Mouse (Mus musculus): ENCODE measurements around the gene Col13a1. TPM values are rescaled to one million over a fixed set of nuclear protein-coding genes. Genes with fewer than 3 reads are reported as not detected.

Col13a1 gene
- polyA plus RNA-seq, 1 experiment from 2014 or later, result 11.4 TPM

DNA sequence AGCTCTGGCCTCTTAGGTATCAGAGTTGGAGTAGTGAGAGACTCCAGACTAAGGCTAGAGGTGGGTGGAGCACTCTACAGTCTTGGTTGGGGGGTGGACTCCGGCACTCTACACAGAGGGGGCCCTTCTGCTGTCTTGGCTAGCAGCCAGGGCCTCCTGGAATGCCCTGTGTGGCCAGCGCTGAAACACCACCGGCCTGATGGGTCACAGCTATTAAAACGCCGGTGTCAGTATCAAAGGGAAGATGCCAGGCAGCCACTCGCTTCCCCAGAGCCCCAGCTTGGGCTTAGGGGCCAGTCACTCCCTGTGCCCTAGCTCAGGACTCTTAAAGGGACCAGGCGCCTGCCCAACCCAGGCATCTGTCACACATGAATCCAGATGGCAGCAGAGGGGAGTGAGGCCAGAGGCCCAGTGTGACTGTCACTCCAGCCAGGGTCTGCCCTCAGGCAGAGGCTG lies 13.5 kb downstream of the Col13a1 start:
- H3K4me1 ChIP-seq, result peaks cover 16% of the 10 kb centered on the region
- no peak overlapping the region for H3K4me3 ChIP-seq
- WGBS, result 12% methylated on average over 7 of the region's 7 CpGs
- no peak for ATAC-seq (ENCODE audit: insufficient number of reproducible peaks, insufficient read depth, low FRiP score, low TSS enrichment, low read depth)
- H3K4me2 ChIP-seq, result no peak overlapping the region
- H3K9ac ChIP-seq, result 0 out of 2 replicates have a peak overlapping the region, but pooled peaks have one; percentile 28
- no peaks in the 10 kb centered on the region for H3K36me3 ChIP-seq
- no peaks in the 10 kb centered on the region for H3K27me3 ChIP-seq
- no peak overlapping the region for H3K27ac ChIP-seq
- no peaks in the 10 kb centered on the region for H3K9me3 ChIP-seq

DNA sequence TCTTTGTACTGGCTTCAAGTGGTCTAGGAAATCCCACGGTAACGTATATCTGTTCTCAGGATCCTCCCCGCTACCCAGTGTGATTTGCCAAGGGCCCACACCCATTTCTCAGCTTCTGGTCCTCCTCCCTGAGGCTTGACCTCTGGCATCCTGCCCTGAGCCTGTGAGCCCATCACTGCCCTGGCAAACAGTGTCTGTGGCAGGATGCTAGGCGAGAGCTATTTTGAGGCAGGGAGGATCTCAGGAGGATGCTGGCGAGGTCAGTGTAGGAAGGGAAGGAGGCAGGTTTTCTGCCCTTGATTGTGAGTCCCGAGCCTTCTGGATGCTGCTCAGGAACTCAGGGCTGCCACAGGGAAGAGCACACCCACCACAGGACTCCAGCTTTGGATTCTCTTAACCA lies 22.2 kb downstream of the Col13a1 start:
- Histone ChIP-seq H3K4me2 (no peak overlapping the region), H3K4me1 (no peaks in the 10 kb centered on the region), H3K4me3 (no peak overlapping the region), H3K36me3 (no peaks in the 10 kb centered on the region), H3K9me3 (no peaks in the 10 kb centered on the region), H3K9ac (no peak overlapping the region), H3K27me3 (no peaks in the 10 kb centered on the region), H3K27ac (no peak overlapping the region)
- no peak for ATAC-seq (ENCODE audit: insufficient number of reproducible peaks, insufficient read depth, low FRiP score, low TSS enrichment, low read depth)
- WGBS, result 74% methylated on average over 6 of the region's 6 CpGs

GRCm38 (mm10) chr10:61953916-61954315 lies 25.0 kb downstream of the Col13a1 start:
- no peak overlapping the region for H3K27ac ChIP-seq
- H3K4me2 ChIP-seq, result no peak overlapping the region
- H3K9ac ChIP-seq, result no peak overlapping the region
- no peaks in the 10 kb centered on the region for H3K4me1 ChIP-seq
- ATAC-seq (ENCODE audit: insufficient number of reproducible peaks, insufficient read depth, low FRiP score, low TSS enrichment, low read depth), result no peak
- no peak overlapping the region for H3K4me3 ChIP-seq
- H3K27me3 ChIP-seq, result no peaks in the 10 kb centered on the region
- 72% methylated on average over 5 of the region's 5 CpGs for WGBS
- no peaks in the 10 kb centered on the region for H3K36me3 ChIP-seq
- H3K9me3 ChIP-seq, result no peaks in the 10 kb centered on the region

DNA sequence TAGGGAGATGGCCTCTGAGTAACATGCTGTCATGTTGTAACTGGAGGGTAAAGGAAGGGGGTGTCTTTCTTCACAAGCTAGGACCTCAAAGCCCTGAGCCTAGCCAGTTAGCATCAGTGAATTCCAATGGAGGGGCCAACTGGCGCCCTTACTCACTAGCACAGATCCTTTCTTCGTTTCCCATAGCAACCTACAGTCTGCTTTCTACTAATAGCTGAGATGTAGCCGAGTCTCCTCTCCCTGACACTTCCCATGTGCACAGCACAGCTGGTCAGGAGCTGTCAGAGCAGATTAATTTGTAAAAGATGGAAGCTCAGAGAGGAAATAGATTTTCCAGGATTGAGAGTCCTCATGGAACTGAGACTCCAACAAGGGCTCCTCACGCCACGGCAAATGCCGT lies 29.4 kb downstream of the Col13a1 start:
- Histone ChIP-seq H3K27me3 (no peaks in the 10 kb centered on the region), H3K9ac (no peak overlapping the region), H3K4me3 (no peak overlapping the region), H3K9me3 (no peaks in the 10 kb centered on the region), H3K4me1 (no peaks in the 10 kb centered on the region), H3K27ac (no peak overlapping the region), H3K36me3 (no peaks in the 10 kb centered on the region), H3K4me2 (no peak overlapping the region)
- WGBS, result 68% methylated on average over 6 of the region's 6 CpGs
- no peak for ATAC-seq (ENCODE audit: insufficient number of reproducible peaks, insufficient read depth, low FRiP score, low TSS enrichment, low read depth)

GRCm38 (mm10) chr10:61944386-61944785 lies 34.5 kb downstream of the Col13a1 start:
- H3K27ac ChIP-seq, result no peak overlapping the region
- H3K27me3 ChIP-seq, result no peaks in the 10 kb centered on the region
- H3K4me2 ChIP-seq, result no peak overlapping the region
- WGBS, result 90% methylated on average over 2 of the region's 2 CpGs
- no peaks in the 10 kb centered on the region for H3K9me3 ChIP-seq
- H3K4me3 ChIP-seq, result no peak overlapping the region
- H3K4me1 ChIP-seq, result no peaks in the 10 kb centered on the region
- no peak overlapping the region for H3K9ac ChIP-seq
- no peak for ATAC-seq (ENCODE audit: insufficient number of reproducible peaks, insufficient read depth, low FRiP score, low TSS enrichment, low read depth)
- no peaks in the 10 kb centered on the region for H3K36me3 ChIP-seq

DNA sequence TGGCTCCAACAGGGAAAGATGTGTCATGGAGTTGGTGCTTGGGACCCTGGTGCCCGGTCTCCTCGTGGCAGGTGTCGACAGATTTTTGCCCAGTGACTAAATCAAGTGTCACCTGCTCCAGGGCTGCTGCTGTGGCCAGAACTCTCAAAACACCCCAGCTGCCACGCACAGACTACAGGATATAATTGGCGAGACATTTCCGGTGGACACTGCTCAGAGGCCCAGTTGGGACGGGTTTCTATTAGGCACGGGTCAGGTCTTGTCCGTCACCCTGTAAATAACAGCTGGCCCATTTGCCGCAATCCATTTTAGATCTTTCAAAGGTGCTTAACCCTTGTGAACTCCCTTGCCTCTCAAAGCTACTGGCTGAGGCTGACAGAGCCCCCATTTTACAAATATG lies 35.4 kb downstream of the Col13a1 start:
- no peak for ATAC-seq (ENCODE audit: insufficient number of reproducible peaks, insufficient read depth, low FRiP score, low TSS enrichment, low read depth)
- no peak overlapping the region for H3K9ac ChIP-seq
- no peaks in the 10 kb centered on the region for H3K27me3 ChIP-seq
- no peak overlapping the region for H3K4me3 ChIP-seq
- H3K27ac ChIP-seq, result no peak overlapping the region
- no peaks in the 10 kb centered on the region for H3K36me3 ChIP-seq
- WGBS, result 43% methylated on average over 10 of the region's 10 CpGs
- no peak overlapping the region for H3K4me2 ChIP-seq
- H3K4me1 ChIP-seq, result no peaks in the 10 kb centered on the region
- H3K9me3 ChIP-seq, result no peaks in the 10 kb centered on the region

DNA sequence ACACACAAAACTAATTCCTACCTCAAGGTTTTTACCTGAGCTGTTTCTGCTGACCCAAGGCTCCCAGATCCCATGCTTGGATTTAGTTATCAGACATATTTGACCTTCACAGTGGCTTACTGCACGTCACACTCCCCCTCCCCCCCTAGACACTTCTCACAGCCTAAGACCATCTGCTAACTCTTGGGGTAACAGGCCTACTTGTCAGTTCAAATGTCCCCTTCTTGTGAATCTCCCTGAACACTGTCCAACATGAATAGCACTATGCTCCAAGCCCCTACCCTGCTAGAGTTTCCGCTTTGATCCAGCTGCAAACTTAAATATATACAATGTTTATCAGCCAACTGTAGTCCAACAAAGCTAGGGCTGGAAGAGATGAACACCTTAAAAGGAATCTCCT lies 36.2 kb downstream of the Col13a1 start:
- Histone ChIP-seq H3K4me3 (no peak overlapping the region), H3K27me3 (peaks cover 1% of the 10 kb centered on the region; the same call in 1 of the 2 replicates), H3K4me2 (no peak overlapping the region), H3K4me1 (no peaks in the 10 kb centered on the region), H3K9ac (no peak overlapping the region), H3K27ac (no peak overlapping the region), H3K36me3 (no peaks in the 10 kb centered on the region), H3K9me3 (no peaks in the 10 kb centered on the region)
- 65% methylated on average over 2 of the region's 2 CpGs for WGBS
- ATAC-seq (ENCODE audit: insufficient number of reproducible peaks, insufficient read depth, low FRiP score, low TSS enrichment, low read depth), result no peak

DNA sequence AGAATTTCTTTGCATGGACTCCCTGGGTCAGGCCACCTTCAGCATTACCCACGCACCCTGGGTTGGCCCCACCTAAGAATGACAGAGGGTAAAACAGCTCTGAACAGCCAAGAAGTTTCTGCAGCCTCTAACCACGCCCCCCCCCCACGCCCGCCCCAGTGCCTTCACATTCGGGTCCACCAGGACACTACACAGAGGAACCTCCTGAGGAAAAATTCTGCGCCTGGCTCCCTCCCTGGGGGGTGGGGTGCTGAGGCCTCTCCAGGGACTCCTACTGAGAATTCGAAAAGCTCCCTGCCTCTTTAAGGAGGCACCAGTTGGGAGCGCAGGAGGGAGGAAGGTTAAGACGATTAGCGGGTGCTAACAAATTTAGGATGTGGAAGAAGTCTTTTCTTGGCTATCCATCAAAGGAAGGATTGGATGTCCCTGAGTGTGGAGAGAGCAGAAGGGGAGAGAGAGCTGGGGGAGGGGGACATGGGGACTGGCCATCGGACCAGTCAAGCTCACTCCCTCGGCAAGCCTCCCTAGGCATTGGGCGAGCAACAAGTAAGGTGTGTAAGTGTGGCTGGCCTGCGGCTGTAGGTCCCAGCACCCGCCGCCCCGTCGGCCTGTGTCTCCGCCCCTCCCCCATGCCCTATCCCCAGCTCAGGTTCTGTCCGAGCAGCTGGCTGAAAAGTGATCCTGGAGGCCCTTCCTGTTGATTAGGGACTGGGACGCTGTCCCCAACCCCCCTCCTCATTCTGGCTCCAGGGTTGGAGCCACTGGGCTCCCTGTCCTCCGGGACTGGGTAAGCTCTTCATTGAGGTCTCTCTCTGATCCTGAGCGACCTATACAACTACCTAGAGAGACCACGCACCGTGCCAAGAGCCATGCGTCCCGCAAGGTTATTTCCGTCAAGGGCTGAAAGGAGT lies 42.4 kb downstream of the Col13a1 start:
- Histone ChIP-seq H3K27me3 (peaks cover 18% of the 10 kb centered on the region), H3K27ac (no peak overlapping the region), H3K4me3 (peak overlapping the region; percentile 15), H3K36me3 (no peaks in the 10 kb centered on the region), H3K9ac (peak overlapping the region; percentile 58), H3K9me3 (no peaks in the 10 kb centered on the region), H3K4me1 (peaks cover 30% of the 10 kb centered on the region), H3K4me2 (peak overlapping the region; percentile 56)
- WGBS, result under 1% methylated on average over 28 of the region's 28 CpGs
- no peak; the same call in 1 of the 2 replicates for ATAC-seq (ENCODE audit: insufficient number of reproducible peaks, insufficient read depth, low FRiP score, low TSS enrichment, low read depth)

- Histone ChIP-seq H3K27ac (no peak overlapping the region), H3K9me3 (no peaks in the 10 kb centered on the region), H3K36me3 (no peaks in the 10 kb centered on the region), H3K4me1 (peaks cover 45% of the 10 kb centered on the region), H3K9ac (no peak overlapping the region), H3K4me2 (no peak overlapping the region), H3K4me3 (no peak overlapping the region), H3K27me3 (peaks cover 8% of the 10 kb centered on the region)
- 26% methylated on average over 6 of the region's 6 CpGs for WGBS
- no peak for ATAC-seq (ENCODE audit: insufficient number of reproducible peaks, insufficient read depth, low FRiP score, low TSS enrichment, low read depth)
These were observed 47.2 kb downstream of the Col13a1 start for GRCm38 (mm10) chr10:61931678-61932077.

DNA sequence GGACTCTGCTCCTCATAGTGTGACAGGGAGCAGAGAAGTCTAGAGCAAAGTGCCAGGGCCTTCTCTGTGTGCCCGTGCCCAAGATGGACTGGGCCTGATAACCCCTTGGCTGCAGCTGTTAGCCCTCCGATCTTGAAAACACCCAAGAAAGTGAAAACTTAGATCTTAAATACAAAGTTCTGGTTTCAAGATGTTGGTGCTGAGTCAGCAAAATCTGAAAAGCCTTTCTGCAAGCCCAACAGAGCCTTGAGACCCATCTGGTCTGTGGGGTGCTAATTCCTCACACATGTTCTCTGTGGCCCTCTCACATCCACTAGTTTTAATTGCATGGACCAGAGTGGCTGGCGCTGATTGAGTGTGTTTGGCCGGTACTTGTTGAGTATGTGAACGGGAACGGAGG lies 49.0 kb downstream of the Col13a1 start:
- Histone ChIP-seq H3K9ac (no peak overlapping the region), H3K27me3 (no peaks in the 10 kb centered on the region), H3K27ac (no peak overlapping the region), H3K4me2 (no peak overlapping the region), H3K4me3 (no peak overlapping the region), H3K36me3 (no peaks in the 10 kb centered on the region), H3K4me1 (peaks cover 28% of the 10 kb centered on the region), H3K9me3 (no peaks in the 10 kb centered on the region)
- no peak for ATAC-seq (ENCODE audit: insufficient number of reproducible peaks, insufficient read depth, low FRiP score, low TSS enrichment, low read depth)
- WGBS, result 63% methylated on average over 6 of the region's 6 CpGs

- peak overlapping the region; percentile 23; the same call in 1 of the 2 replicates for H3K9ac ChIP-seq
- H3K9me3 ChIP-seq, result no peaks in the 10 kb centered on the region
- 12% methylated on average over 24 of the region's 24 CpGs for WGBS
- H3K36me3 ChIP-seq, result no peaks in the 10 kb centered on the region
- H3K27me3 ChIP-seq, result no peaks in the 10 kb centered on the region
- H3K4me2 ChIP-seq, result peak overlapping the region; percentile 26
- ATAC-seq (ENCODE audit: insufficient number of reproducible peaks, insufficient read depth, low FRiP score, low TSS enrichment, low read depth), result no peak
- peaks cover 26% of the 10 kb centered on the region for H3K4me1 ChIP-seq
- H3K27ac ChIP-seq, result 0 out of 2 replicates have a peak overlapping the region, but pooled peaks have one; percentile 12
- no peak overlapping the region for H3K4me3 ChIP-seq
These were observed 49.9 kb downstream of the Col13a1 start for GRCm38 (mm10) chr10:61928725-61929651.

Data from embryonic facial prominence, embryonic 13.5 days (tissue).